Mouse (Mus musculus) midbrain, embryonic 12.5 days (tissue): ENCODE results near the gene C1qtnf5. TPM values are rescaled to one million over a fixed set of nuclear protein-coding genes. Genes with fewer than 3 reads are reported as not detected.
"Not testable (repeated sequence)": the region's sequence is repeated elsewhere in the genome, so short reads cannot be mapped to it uniquely, and the experiment has no call there.

Experiments used
- ATAC-seq: fragments of 200-750 bp; cut with Nextera tagmentation; 2 replicates; pipeline ENCODE4 v1.8.0; 2017; ENCODE audit warnings: low read depth, moderate TSS enrichment, moderate library complexity; ENCODE audit not compliant: low FRiP score
- H3K27ac ChIP-seq: fragments of 300-500 bp; sonication (generic); replicated peaks from 2 replicates; pipeline ENCODE4 v1.5.1; 2016; ENCODE audit warnings: mild to moderate bottlenecking
- H3K27me3 ChIP-seq: fragments of 300-500 bp; sonication (generic); 2 replicates; pipeline ENCODE4 v1.6.1; 2016; ENCODE audit warnings: mild to moderate bottlenecking
- H3K36me3 ChIP-seq: fragments of 300-500 bp; sonication (generic); 2 replicates; pipeline ENCODE4 v1.6.1; 2016
- H3K4me1 ChIP-seq: fragments of 300-500 bp; sonication (generic); 2 replicates; pipeline ENCODE4 v1.6.1; 2016
- H3K4me2 ChIP-seq: fragments of 300-500 bp; sonication (generic); replicated peaks from 2 replicates; pipeline ENCODE4 v1.6.1; 2016; ENCODE audit warnings: mild to moderate bottlenecking, moderate library complexity
- H3K4me3 ChIP-seq: fragments of 300-500 bp; sonication (generic); 2 replicates; pipeline ENCODE4 v1.5.1; 2016; ENCODE audit warnings: mild to moderate bottlenecking
- H3K9ac ChIP-seq: fragments of 300-500 bp; sonication (generic); replicated peaks from 2 replicates; pipeline ENCODE4 v1.6.1; 2016; ENCODE audit warnings: mild to moderate bottlenecking, moderate library complexity
- H3K9me3 ChIP-seq: fragments of 300-500 bp; sonication (generic); 2 replicates; pipeline ENCODE4 v1.6.1; 2016; ENCODE audit warnings: mild to moderate bottlenecking
- WGBS: fragments of 180-500 bp; shearing (Covaris S2); methylation state at CpG from one replicate; pipeline ENCODE4 v1.1.7; 2016; 5-methylcytosine and 5-hydroxymethylcytosine counted together
- polyA plus RNA-seq: library from polyadenylated mRNA; unstranded; fragments of >200 nt; fragmentation: Nextera tagmentation; extraction: Ambion mirVana; gene quantifications from 2 replicates; pipeline ENCODE4 v1.2.1, GENCODE M21; 2016

Gene C1qtnf5
- polyA plus RNA-seq, 1 experiment from 2014 or later, result 1.3 TPM

GRCm38 (mm10) chr9:44109360-44110095 lies 2.5 kb downstream of the C1qtnf5 start:
- Histone ChIP-seq H3K9me3 (no peaks in the 10 kb centered on the region), H3K4me1 (peaks cover 51% of the 10 kb centered on the region), H3K4me3 (0 out of 2 replicates have a peak overlapping the region, but pooled peaks have one; percentile 12), H3K4me2 (peak overlapping the region; percentile 32), H3K27me3 (no peaks in the 10 kb centered on the region), H3K27ac (no peak overlapping the region), H3K9ac (peak overlapping the region; percentile 25; the same call in 1 of the 2 replicates), H3K36me3 (peaks cover 11% of the 10 kb centered on the region; the same call in 1 of the 2 replicates)
- 38% methylated on average over 9 of the region's 9 CpGs for WGBS
- ATAC-seq, result no peak

- 63% methylated on average over 10 of the region's 12 CpGs for WGBS
- ATAC-seq, H3K27me3 ChIP-seq, H3K9ac ChIP-seq, H3K36me3 ChIP-seq, H3K27ac ChIP-seq, H3K9me3 ChIP-seq: not testable (repeated sequence)
- H3K4me1 ChIP-seq, result peaks cover 45% of the 10 kb centered on the region
- peak overlapping the region; percentile 13; the same call in 1 of the 2 replicates for H3K4me3 ChIP-seq
- peak overlapping the region; percentile 60 for H3K4me2 ChIP-seq
These were observed 4.9 kb downstream of the C1qtnf5 start for GRCm38 (mm10) chr9:44111909-44112308.

GRCm38 (mm10) chr9:44113105-44113789 lies 6.2 kb downstream of the C1qtnf5 start, which contains the start of the genes Gm49380 and Rnf26:
TSS of gene Gm49380 (minus strand) at chr9:44113500.
TSS of gene Rnf26 (minus strand) at chr9:44113517.
- Histone ChIP-seq H3K4me3 (peak within 1 kb of the TSS; percentile 89), H3K4me1 (peaks cover 32% of the 10 kb centered on the region), H3K9me3 (no peaks in the 10 kb centered on the region), H3K4me2 (peak within 1 kb of the TSS; percentile 60), H3K36me3 (no peaks in the 10 kb centered on the region), H3K27me3 (no peaks in the 10 kb centered on the region), H3K27ac (peak within 1 kb of the TSS; percentile 61; the same call in 1 of the 2 replicates), H3K9ac (peak within 1 kb of the TSS; percentile 84)
- peak; percentile 95 for ATAC-seq
- WGBS, result under 1% methylated on average over 51 of the region's 51 CpGs

- Histone ChIP-seq H3K9me3 (no peaks in the 10 kb centered on the region), H3K27ac (no peak overlapping the region), H3K4me2 (no peak overlapping the region), H3K27me3 (no peaks in the 10 kb centered on the region), H3K36me3 (no peaks in the 10 kb centered on the region), H3K9ac (no peak overlapping the region), H3K4me1 (peaks cover 20% of the 10 kb centered on the region), H3K4me3 (no peak overlapping the region)
- ATAC-seq, result no peak
- 93% methylated on average over 2 of the region's 2 CpGs for WGBS
These were observed 7.4 kb downstream of the C1qtnf5 start for GRCm38 (mm10) chr9:44114453-44114852.

- 95% methylated on average over 9 of the region's 9 CpGs for WGBS
- H3K36me3 ChIP-seq, result no peaks in the 10 kb centered on the region
- H3K4me2 ChIP-seq, result no peak overlapping the region
- no peaks in the 10 kb centered on the region for H3K9me3 ChIP-seq
- H3K4me3 ChIP-seq, result no peak overlapping the region
- H3K9ac ChIP-seq, result no peak overlapping the region
- no peaks in the 10 kb centered on the region for H3K27me3 ChIP-seq
- ATAC-seq, result no peak
- peaks cover 8% of the 10 kb centered on the region for H3K4me1 ChIP-seq
- H3K27ac ChIP-seq, result no peak overlapping the region
These were observed 8.6 kb downstream of the C1qtnf5 start for GRCm38 (mm10) chr9:44115599-44115998.

- Histone ChIP-seq H3K9me3 (no peaks in the 10 kb centered on the region), H3K9ac (no peak overlapping the region), H3K4me2 (no peak overlapping the region), H3K27ac (no peak overlapping the region), H3K4me3 (no peak overlapping the region), H3K4me1 (peaks cover 7% of the 10 kb centered on the region), H3K36me3 (no peaks in the 10 kb centered on the region), H3K27me3 (no peaks in the 10 kb centered on the region)
- WGBS, result 86% methylated on average over 4 of the region's 4 CpGs
- ATAC-seq, result no peak
These were observed 9.1 kb downstream of the C1qtnf5 start for GRCm38 (mm10) chr9:44116182-44116581.

GRCm38 (mm10) chr9:44119011-44119410 lies 12.0 kb downstream of the C1qtnf5 start:
- Histone ChIP-seq H3K4me1 (no peaks in the 10 kb centered on the region; the same call in 1 of the 2 replicates), H3K9ac (no peak overlapping the region), H3K36me3 (no peaks in the 10 kb centered on the region), H3K27ac (no peak overlapping the region), H3K9me3 (no peaks in the 10 kb centered on the region), H3K4me3 (no peak overlapping the region), H3K27me3 (no peaks in the 10 kb centered on the region), H3K4me2 (no peak overlapping the region)
- ATAC-seq, result no peak
- 50% methylated on average over 5 of the region's 5 CpGs for WGBS

- no peak for ATAC-seq
- H3K27ac ChIP-seq, result no peak overlapping the region
- H3K4me3 ChIP-seq, result no peak overlapping the region
- H3K9ac ChIP-seq, result no peak overlapping the region
- no peaks in the 10 kb centered on the region for H3K4me1 ChIP-seq
- H3K9me3 ChIP-seq, result no peaks in the 10 kb centered on the region
- H3K4me2 ChIP-seq, result no peak overlapping the region
- 88% methylated on average over 8 of the region's 8 CpGs for WGBS
- no peaks in the 10 kb centered on the region for H3K36me3 ChIP-seq
- no peaks in the 10 kb centered on the region for H3K27me3 ChIP-seq
These were observed 13.0 kb downstream of the C1qtnf5 start for GRCm38 (mm10) chr9:44119948-44120465.

- Histone ChIP-seq H3K36me3 (no peaks in the 10 kb centered on the region), H3K27me3 (peaks cover 8% of the 10 kb centered on the region), H3K4me3 (no peak overlapping the region), H3K4me1 (peaks cover 4% of the 10 kb centered on the region), H3K4me2 (no peak overlapping the region), H3K27ac (no peak overlapping the region), H3K9me3 (no peaks in the 10 kb centered on the region), H3K9ac (no peak overlapping the region)
- 73% methylated on average over 6 of the region's 6 CpGs for WGBS
- no peak for ATAC-seq
These were observed 17.3 kb downstream of the C1qtnf5 start for GRCm38 (mm10) chr9:44124317-44124716.

- Histone ChIP-seq H3K4me3 (no peak overlapping the region), H3K36me3 (no peaks in the 10 kb centered on the region), H3K9ac (no peak overlapping the region), H3K4me2 (no peak overlapping the region), H3K27ac (no peak overlapping the region), H3K4me1 (peaks cover 10% of the 10 kb centered on the region), H3K9me3 (no peaks in the 10 kb centered on the region), H3K27me3 (peaks cover 15% of the 10 kb centered on the region)
- ATAC-seq, result no peak
- 53% methylated on average over 5 of the region's 5 CpGs for WGBS
These were observed 18.0 kb downstream of the C1qtnf5 start for GRCm38 (mm10) chr9:44125026-44125425.

- no peak overlapping the region for H3K27ac ChIP-seq
- 35% methylated on average over 18 of the region's 18 CpGs for WGBS
- H3K27me3 ChIP-seq, result peaks cover 19% of the 10 kb centered on the region
- H3K36me3 ChIP-seq, result no peaks in the 10 kb centered on the region
- no peak overlapping the region; the same call in 1 of the 2 replicates for H3K9ac ChIP-seq
- H3K4me3 ChIP-seq, result no peak overlapping the region
- H3K4me1 ChIP-seq, result peaks cover 18% of the 10 kb centered on the region
- ATAC-seq, result no peak
- no peak overlapping the region for H3K4me2 ChIP-seq
- no peaks in the 10 kb centered on the region for H3K9me3 ChIP-seq
These were observed 18.7 kb downstream of the C1qtnf5 start for GRCm38 (mm10) chr9:44125546-44126428.
